Mouse (Mus musculus) layer of hippocampus, adult 8-10 months (tissue): ENCODE measurements around the gene Bdh2. TPM values are rescaled to one million over a fixed set of nuclear protein-coding genes. Genes with fewer than 3 reads are reported as not detected.

Experiments
- total RNA-seq, 4 experiments: library from RNA; stranded (reverse); gene quantifications; 2 replicates each; pipeline ENCODE4 v1.2.4; 2022

The Bdh2 gene
- total RNA-seq, 4 experiments from 2014 or later = 4.7 to 8.7 (median 6.1) TPM

Other genes with a start within 250 kb of the Bdh2 start
- gene Cenpe, start 68.7 kb upstream of the Bdh2 start, total RNA-seq = 1 to 10 TPM in 3 of 4 experiments, under 1 TPM in 1; 0.80 to 2.0 (median 1.2) TPM
- 1 to 10 TPM; 3.0 to 5.1 (median 3.6) TPM for gene Slc9b2, start 26.5 kb downstream of the Bdh2 start, total RNA-seq
- 1 to 10 TPM in 2 of 4 experiments, under 1 TPM in 2; 0.39 to 2.0 (median 1.0) TPM for gene Slc9b1, start 66.8 kb downstream of the Bdh2 start, total RNA-seq
- 10 to 100 TPM; 34.3 to 36.5 (median 35.5) TPM for gene Cisd2, start 142.7 kb downstream of the Bdh2 start, total RNA-seq
- gene Ube2d3, start 156.9 kb downstream of the Bdh2 start, total RNA-seq = 100 to 1,000 TPM; 227 to 254 (median 239) TPM
- gene Manba, start 204.4 kb downstream of the Bdh2 start, total RNA-seq = 10 to 100 TPM in 3 of 4 experiments, 1 to 10 TPM in 1; 9.6 to 16.1 (median 12.6) TPM